Mouse (Mus musculus) E14TG2a.4 (cell line): ENCODE measurements around the gene Rpl34.

ENCODE experiments used
- H3K27me3 ChIP-seq: 2 replicates; pipeline ENCODE4 v1.6.1; 2014; ENCODE audit warnings: low read length, control low read depth; ENCODE audit not compliant: insufficient read depth
- H3K36me3 ChIP-seq: 2 replicates; pipeline ENCODE4 v1.6.1; 2014; ENCODE audit warnings: low read length, control low read depth; ENCODE audit not compliant: insufficient read depth
- H3K4me1 ChIP-seq: replicated peaks from 2 replicates; pipeline ENCODE4 v1.6.1; 2014; ENCODE audit warnings: low read depth, low read length, control low read depth
- H3K4me3 ChIP-seq: replicated peaks from 2 replicates; pipeline ENCODE4 v1.5.1; 2014; ENCODE audit warnings: mild to moderate bottlenecking, low read length
- H3K9me3 ChIP-seq: 2 replicates; pipeline ENCODE4 v1.6.1; 2014; ENCODE audit warnings: low read length, control low read depth
- CTCF ChIP-seq: conservative IDR thresholded peaks from 2 replicates; pipeline ENCODE4 v1.5.1; 2014; ENCODE audit warnings: low read length
- NANOG ChIP-seq: IDR thresholded peaks from 2 replicates; pipeline ENCODE4 v1.6.1; 2014; ENCODE audit warnings: borderline replicate concordance, low read length, mixed read lengths
- POU5F1 ChIP-seq: IDR thresholded peaks from 2 replicates; pipeline ENCODE4 v1.6.1; 2014; ENCODE audit warnings: low read length, borderline replicate concordance

Gene Rpl34

DNA sequence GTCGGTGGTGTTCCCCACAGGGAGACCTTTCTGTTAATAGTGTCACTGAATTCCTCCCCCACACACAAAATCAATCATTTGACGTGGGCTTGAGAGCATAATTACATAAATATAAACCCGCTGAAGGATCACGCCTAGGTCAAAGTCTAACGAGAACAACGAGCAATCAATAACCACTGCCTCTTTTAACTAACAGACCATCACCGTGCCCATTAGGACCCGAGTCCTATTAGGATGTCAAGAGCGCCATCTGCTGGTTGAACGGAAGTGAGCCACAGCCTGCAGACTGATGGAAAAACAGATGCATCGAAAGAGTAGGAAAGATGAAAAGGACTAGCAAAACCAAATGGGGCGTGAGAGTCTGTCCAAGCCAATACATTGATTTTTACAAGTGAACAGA, 40.6 kb downstream of the Rpl34 start:
- peaks cover 25% of the 10 kb centered on the region for H3K4me1 ChIP-seq
- H3K27me3 ChIP-seq, result 0 out of 2 replicates have a peak, but pooled peaks cover 2% of the 10 kb centered on the region
- no peaks in the 10 kb centered on the region for H3K9me3 ChIP-seq
- peak; percentile 83 for TF ChIP-seq CTCF
- TF ChIP-seq NANOG, result no peak
- TF ChIP-seq POU5F1, result no peak
- no peak overlapping the region for H3K4me3 ChIP-seq
- no peaks in the 10 kb centered on the region for H3K36me3 ChIP-seq

DNA sequence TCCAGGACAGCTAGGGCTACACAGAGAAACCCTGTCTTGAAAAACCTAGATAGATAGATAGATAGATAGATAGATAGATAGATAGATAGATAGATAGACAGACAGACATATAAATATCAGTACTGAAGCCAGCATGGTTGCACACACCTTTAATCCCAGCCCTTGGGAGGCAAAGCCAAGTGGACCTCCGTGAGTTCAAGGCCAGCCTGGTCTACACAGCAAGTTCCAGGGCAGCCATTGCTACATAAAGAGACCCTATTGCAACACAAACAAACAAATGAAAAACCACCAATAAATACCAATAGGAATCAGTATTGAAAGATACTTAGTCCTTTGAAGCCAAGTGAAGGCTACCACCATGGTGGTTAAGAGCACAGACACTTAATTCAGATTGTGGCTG, 43.1 kb downstream of the Rpl34 start:
- H3K27me3 ChIP-seq, result 0 out of 2 replicates have a peak, but pooled peaks cover 2% of the 10 kb centered on the region
- TF ChIP-seq POU5F1 (no peak), NANOG (no peak), CTCF (no peak)
- H3K9me3 ChIP-seq, result no peaks in the 10 kb centered on the region
- H3K4me3 ChIP-seq, result no peak overlapping the region
- H3K4me1 ChIP-seq, result peaks cover 20% of the 10 kb centered on the region
- no peaks in the 10 kb centered on the region for H3K36me3 ChIP-seq

GRCm38 (mm10) chr3:130685014-130685366, 45.2 kb downstream of the Rpl34 start:
- peaks cover 3% of the 10 kb centered on the region; the same call in 1 of the 2 replicates for H3K9me3 ChIP-seq
- peaks cover 1% of the 10 kb centered on the region; the same call in 1 of the 2 replicates for H3K4me1 ChIP-seq
- no peaks in the 10 kb centered on the region for H3K36me3 ChIP-seq
- TF ChIP-seq POU5F1 (no peak), NANOG (no peak), CTCF (no peak)
- H3K27me3 ChIP-seq, result no peaks in the 10 kb centered on the region
- no peak overlapping the region for H3K4me3 ChIP-seq

GRCm38 (mm10) chr3:130684276-130685013, 45.8 kb downstream of the Rpl34 start:
- no peaks in the 10 kb centered on the region for H3K36me3 ChIP-seq
- H3K9me3 ChIP-seq, result peaks cover 9% of the 10 kb centered on the region
- no peaks in the 10 kb centered on the region for H3K27me3 ChIP-seq
- no peaks in the 10 kb centered on the region for H3K4me1 ChIP-seq
- TF ChIP-seq CTCF, result no peak
- TF ChIP-seq POU5F1, result no peak
- no peak for TF ChIP-seq NANOG
- no peak overlapping the region for H3K4me3 ChIP-seq

DNA sequence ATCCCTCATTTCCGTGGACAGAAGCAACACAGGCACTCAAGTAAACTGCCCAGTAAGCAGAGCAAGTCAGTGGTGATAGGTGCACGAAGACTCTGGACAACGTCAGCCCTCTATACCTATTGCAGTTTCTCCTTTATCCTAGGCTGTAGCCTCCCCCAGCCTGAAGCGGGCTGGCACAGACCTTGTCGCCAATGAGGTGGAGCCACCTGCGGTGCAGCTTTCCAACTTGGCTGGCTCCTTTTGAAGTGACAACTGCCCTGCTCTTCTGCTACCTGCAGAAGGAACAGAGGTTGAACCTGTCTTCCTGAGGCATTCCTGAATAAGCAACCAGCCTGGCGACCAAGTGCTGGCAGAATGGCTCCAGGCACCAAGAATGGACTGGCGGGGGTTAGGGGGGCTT, 46.4 kb downstream of the Rpl34 start:
- Histone ChIP-seq H3K36me3 (no peaks in the 10 kb centered on the region), H3K9me3 (peaks cover 13% of the 10 kb centered on the region), H3K4me1 (no peaks in the 10 kb centered on the region), H3K27me3 (no peaks in the 10 kb centered on the region), H3K4me3 (no peak overlapping the region)
- TF ChIP-seq POU5F1 (no peak), CTCF (no peak), NANOG (no peak)

- Histone ChIP-seq H3K9me3 (peaks cover 26% of the 10 kb centered on the region), H3K27me3 (no peaks in the 10 kb centered on the region), H3K4me3 (no peak overlapping the region), H3K4me1 (no peaks in the 10 kb centered on the region), H3K36me3 (no peaks in the 10 kb centered on the region)
- no peak for TF ChIP-seq NANOG
- TF ChIP-seq POU5F1, result no peak
- TF ChIP-seq CTCF, result no peak
Measured at GRCm38 (mm10) chr3:130682183-130682582, 48.0 kb downstream of the Rpl34 start.

DNA sequence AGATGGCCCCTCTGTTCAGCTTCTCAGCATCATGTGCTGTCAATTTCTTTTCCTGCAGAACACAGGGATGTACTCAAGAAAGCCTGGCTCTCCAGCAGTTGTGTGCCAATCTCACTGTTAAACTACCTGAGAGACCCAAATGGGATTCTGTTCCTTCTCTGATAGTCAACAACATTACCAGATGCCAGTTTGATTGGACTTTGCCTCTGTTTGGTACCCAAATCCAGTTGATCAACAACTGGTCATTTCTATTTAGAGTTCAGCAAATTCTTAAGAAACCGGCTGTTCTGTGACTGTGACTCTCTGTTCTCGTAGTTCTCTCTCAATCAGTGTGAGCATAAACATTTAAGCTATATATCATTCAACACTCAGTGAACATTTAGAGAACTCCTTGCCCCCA, 49.0 kb downstream of the Rpl34 start:
- no peak overlapping the region for H3K4me3 ChIP-seq
- H3K9me3 ChIP-seq, result peaks cover 26% of the 10 kb centered on the region
- TF ChIP-seq CTCF, result no peak
- TF ChIP-seq NANOG, result no peak
- no peak for TF ChIP-seq POU5F1
- no peaks in the 10 kb centered on the region for H3K4me1 ChIP-seq
- H3K27me3 ChIP-seq, result no peaks in the 10 kb centered on the region
- no peaks in the 10 kb centered on the region for H3K36me3 ChIP-seq

GRCm38 (mm10) chr3:130677671-130678460, 52.3 kb downstream of the Rpl34 start:
- Histone ChIP-seq H3K4me1 (no peaks in the 10 kb centered on the region), H3K9me3 (peaks cover 26% of the 10 kb centered on the region), H3K27me3 (no peaks in the 10 kb centered on the region), H3K4me3 (no peak overlapping the region), H3K36me3 (no peaks in the 10 kb centered on the region)
- TF ChIP-seq POU5F1 (no peak), NANOG (no peak), CTCF (no peak)
